Mouse (Mus musculus): Measurements from ENCODE around the gene Angptl3. TPM values are rescaled to one million over a fixed set of nuclear protein-coding genes. Genes with fewer than 3 reads are reported as not detected.

Angptl3 gene
- total and polyA plus RNA-seq, 2 experiments from 2014 or later = 1.2 TPM; not detected in 1

GRCm38 (mm10) chr4:99091151-99091701 is 60.5 kb downstream of the Angptl3 start:
- Histone ChIP-seq H3K36me3 (ENCODE audit: insufficient read depth, low read length) (peaks cover 10% of the 10 kb centered on the region), H3K27me3 (ENCODE audit: insufficient read depth, low read length) (no peaks in the 10 kb centered on the region), H3K4me1 (ENCODE audit: insufficient read depth, low read length) (no peaks in the 10 kb centered on the region), H3K4me2 (ENCODE audit: low read depth, low read length, poor library complexity, severe bottlenecking) (no peak overlapping the region), H3K4me3 (ENCODE audit: low read depth, low read length) (no peak overlapping the region), H3K27ac (ENCODE audit: low read depth, low read length) (no peak overlapping the region), H3K9me3 (ENCODE audit: low read length) (no peaks in the 10 kb centered on the region), H3K9ac (replicated peaks; ENCODE audit: low read length, poor library complexity, severe bottlenecking) (no peak overlapping the region)
- ATAC-seq (ENCODE audit: low FRiP score) (no peak), DNase-seq (ENCODE audit: low spot score) (no peak)
- 57% methylated on average over 3 of the region's 3 CpGs for WGBS
- no peak for TF ChIP-seq CTCF (IDR thresholded peaks at IDR 0.05)

DNA sequence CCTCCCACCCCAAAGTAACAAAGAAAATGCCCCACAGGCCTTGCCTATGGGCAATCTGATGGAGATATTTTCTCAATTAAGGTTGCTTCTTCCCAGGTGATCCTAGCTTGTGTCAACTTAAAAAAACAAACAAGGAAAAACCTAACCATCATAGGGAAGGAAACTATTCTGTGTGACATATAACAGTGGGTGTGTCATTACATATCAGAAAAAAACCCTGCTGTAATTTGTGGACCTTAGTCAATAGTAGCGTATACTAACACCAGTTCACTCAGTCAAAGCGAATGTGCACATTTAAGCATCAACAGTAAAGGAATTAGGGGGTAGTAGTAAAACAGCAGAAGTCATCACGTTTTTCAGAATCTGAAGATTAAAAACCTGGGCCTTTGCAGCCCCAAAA is 61.0 kb downstream of the Angptl3 start:
- no peak overlapping the region for H3K27ac ChIP-seq (ENCODE audit: low read depth, low read length)
- no peaks in the 10 kb centered on the region for H3K27me3 ChIP-seq (ENCODE audit: insufficient read depth, low read length)
- DNase-seq (ENCODE audit: low spot score) (no peak), ATAC-seq (ENCODE audit: low FRiP score) (no peak)
- H3K4me3 ChIP-seq (ENCODE audit: low read depth, low read length) = no peak overlapping the region
- no peak overlapping the region for H3K9ac ChIP-seq (replicated peaks; ENCODE audit: low read length, poor library complexity, severe bottlenecking)
- no peaks in the 10 kb centered on the region for H3K4me1 ChIP-seq (ENCODE audit: insufficient read depth, low read length)
- no peak overlapping the region for H3K4me2 ChIP-seq (ENCODE audit: low read depth, low read length, poor library complexity, severe bottlenecking)
- TF ChIP-seq CTCF (IDR thresholded peaks at IDR 0.05) = no peak
- H3K36me3 ChIP-seq (ENCODE audit: insufficient read depth, low read length) = peaks cover 10% of the 10 kb centered on the region
- WGBS = 96% methylated on average over 3 of the region's 3 CpGs
- no peaks in the 10 kb centered on the region for H3K9me3 ChIP-seq (ENCODE audit: low read length)

Other genes with a start within 250 kb of the Angptl3 start
- gene Kank4, start 213.4 kb upstream of the Angptl3 start, total RNA-seq (2014; rRNA removed) = 4.2 and 4.4 TPM in 2 replicates
- gene Kank4, start 213.4 kb upstream of the Angptl3 start, polyA plus RNA-seq (2015; fragmentation: Nextera tagmentation; extraction: Ambion mirVana) = 0.32 and 0.49 TPM in 2 replicates
- gene I0C0044D17Rik, start 207.1 kb upstream of the Angptl3 start, total RNA-seq (2014; rRNA removed) = not detected in 2 replicates
- not detected in 2 replicates for gene I0C0044D17Rik, start 207.1 kb upstream of the Angptl3 start, polyA plus RNA-seq (2015; fragmentation: Nextera tagmentation; extraction: Ambion mirVana)
- gene Usp1, start 107.1 kb upstream of the Angptl3 start, total RNA-seq (2014; rRNA removed) = 10.6 and 13.0 TPM in 2 replicates
- 19.4 and 22.5 TPM in 2 replicates for gene Usp1, start 107.1 kb upstream of the Angptl3 start, polyA plus RNA-seq (2015; fragmentation: Nextera tagmentation; extraction: Ambion mirVana)
- gene Dock7, start 90.0 kb downstream of the Angptl3 start, total RNA-seq (2014; rRNA removed) = 82.3 and 115 TPM in 2 replicates
- gene Dock7, start 90.0 kb downstream of the Angptl3 start, polyA plus RNA-seq (2015; fragmentation: Nextera tagmentation; extraction: Ambion mirVana) = 28.8 and 36.8 TPM in 2 replicates
- 8.7 and 13.9 TPM in 2 replicates for gene Atg4c, start 163.0 kb downstream of the Angptl3 start, total RNA-seq (2014; rRNA removed)
- gene Atg4c, start 163.0 kb downstream of the Angptl3 start, polyA plus RNA-seq (2015; fragmentation: Nextera tagmentation; extraction: Ambion mirVana) = 15.8 and 16.0 TPM in 2 replicates